Mouse (Mus musculus) erythroblast, embryonic 14.5 days (primary cell): ENCODE measurements at regions not wholly inside any gene's neighbourhood (a gene's known extent, or its start where the extent isn't known, plus 50 kb on each side); places are given as distances from the start of the nearest gene placed in this dataset.

ENCODE experiments used
- GATA1 ChIP-seq: IDR thresholded peaks from 2 replicates; pipeline ENCODE4 v1.6.1; 2012; ENCODE audit warnings: low read length, inconsistent platforms, mixed read lengths
- TAL1 ChIP-seq: IDR thresholded peaks from 3 replicates; pipeline ENCODE4 v1.6.1; 2012; ENCODE audit warnings: low read length, inconsistent platforms, mixed read lengths

DNA sequence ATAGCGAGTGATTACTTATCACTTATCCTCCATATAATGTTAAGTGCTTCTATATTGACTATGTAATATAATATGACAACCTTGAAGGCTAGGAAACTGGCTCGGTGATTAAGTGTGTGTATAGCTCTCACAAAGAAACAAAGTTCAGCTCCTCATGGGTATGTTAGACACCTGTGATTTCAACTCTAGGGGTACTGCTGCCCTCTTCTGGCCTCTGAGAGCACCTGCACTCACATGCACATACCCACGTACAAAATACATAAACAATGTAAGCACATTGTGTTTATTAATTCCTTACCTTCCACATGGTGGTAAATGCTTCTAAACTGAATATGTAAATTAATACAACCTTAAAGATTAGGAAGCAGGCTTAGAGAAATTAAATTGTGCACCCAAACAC is 298.6 kb upstream of the Auts2 start:
- TF ChIP-seq TAL1, result no peak
- no peak for TF ChIP-seq GATA1
